Mouse (Mus musculus) ES-E14 (cell line): ENCODE results near the gene St3gal5. TPM values are rescaled to one million over a fixed set of nuclear protein-coding genes. Genes with fewer than 3 reads are reported as not detected.

Source experiments
- DNase-seq: peaks from one replicate; pipeline ENCODE4 v3.0.0-alpha.2; 2013; ENCODE audit warnings: low read depth, low spot score
- H3K27ac ChIP-seq: 2 replicates; pipeline ENCODE4 v1.5.1; 2012; ENCODE audit warnings: low read depth, mild to moderate bottlenecking, low read length, moderate library complexity, mixed read lengths; ENCODE audit not compliant: poor library complexity, insufficient read depth, severe bottlenecking
- H3K36me3 ChIP-seq: 2 replicates; pipeline ENCODE4 v1.6.1; 2012; ENCODE audit warnings: mild to moderate bottlenecking, low read length, moderate library complexity, mixed read lengths; ENCODE audit not compliant: control insufficient read depth, poor library complexity, insufficient read depth, severe bottlenecking
- H3K4me1 ChIP-seq, 2 experiments: fragments of 150-350 bp in 1 of 2; sonication (generic) in 1 of 2; 2 replicates each; pipeline ENCODE4 v1.6.1; 2012; ENCODE audit warnings: low read length in 2 of 2, mild to moderate bottlenecking in 1 of 2, mixed read lengths in 1 of 2; ENCODE audit not compliant: control insufficient read depth in 2 of 2, insufficient read depth in 2 of 2, poor library complexity in 1 of 2
- H3K4me3 ChIP-seq, 2 experiments: fragments of 150-350 bp in 1 of 2; sonication (generic) in 1 of 2; 2 replicates each; pipeline ENCODE4 v1.5.1; 2012; ENCODE audit warnings: low read length in 2 of 2, low read depth in 1 of 2, mild to moderate bottlenecking in 1 of 2, mixed read lengths in 1 of 2; ENCODE audit not compliant: insufficient read depth in 1 of 2, poor library complexity in 1 of 2, severe bottlenecking in 1 of 2
- H3K9ac ChIP-seq: 2 replicates; pipeline ENCODE4 v1.6.1; 2012; ENCODE audit warnings: low read depth, mild to moderate bottlenecking, low read length, mixed read lengths; ENCODE audit not compliant: poor library complexity, insufficient read depth, severe bottlenecking
- H3K9me3 ChIP-seq: fragments of 150-350 bp; sonication (generic); 2 replicates; pipeline ENCODE4 v1.6.1; 2012; ENCODE audit warnings: low read depth, mild to moderate bottlenecking, low read length; ENCODE audit not compliant: control insufficient read depth, insufficient read depth
- CHD2 ChIP-seq: IDR thresholded peaks from 2 replicates; pipeline ENCODE4 v1.6.1; 2014; ENCODE audit warnings: mild to moderate bottlenecking, low read depth, low read length, inconsistent platforms
- HCFC1 ChIP-seq: IDR thresholded peaks from 2 replicates; pipeline ENCODE4 v1.6.1; 2012; ENCODE audit warnings: low read length, inconsistent platforms, borderline replicate concordance; ENCODE audit not compliant: insufficient read depth
- MAFK ChIP-seq: IDR thresholded peaks from 2 replicates; pipeline ENCODE4 v1.6.1; 2014; ENCODE audit warnings: mild to moderate bottlenecking, low read depth, low read length, inconsistent platforms; ENCODE audit not compliant: insufficient read depth
- ZC3H11A ChIP-seq: IDR thresholded peaks from 2 replicates; pipeline ENCODE4 v1.6.1; 2012; ENCODE audit warnings: low read depth, mild to moderate bottlenecking, inconsistent platforms, low read length, borderline replicate concordance
- ZNF384 ChIP-seq: IDR thresholded peaks from 2 replicates; pipeline ENCODE4 v1.6.1; 2012; ENCODE audit warnings: low read depth, low read length, inconsistent platforms
- in situ Hi-C, 2 experiments: fragments of 600-800 bp; cut with MboI; formaldehyde crosslinking; loops; one replicate each; pipeline ENCODE4 v1.15.1; 2025; ENCODE audit warnings: low sequenced_read_pairs in 2 of 2, inconsistent platforms in 1 of 2; ENCODE audit not compliant: unreplicated experiment in 2 of 2
- total RNA-seq: library from RNA; depleted of rRNA; stranded (reverse); fragments of 300-350 nt; gene quantifications from 2 replicates; pipeline ENCODE4 v1.2.3, GENCODE M21; 2012

St3gal5 gene
- total RNA-seq, 1 experiment = 13.3 TPM

GRCm38 (mm10) chr6:72113093-72113702 lies 15.8 kb downstream of the St3gal5 start:
- no peak overlapping the region for H3K9ac ChIP-seq
- DNase-seq = no peak
- no peak overlapping the region for H3K27ac ChIP-seq
- H3K4me3 ChIP-seq = no peak overlapping the region
- TF ChIP-seq HCFC1 (no peak), ZC3H11A (no peak), ZNF384 (no peak), MAFK (no peak)
- H3K36me3 ChIP-seq = no peaks in the 10 kb centered on the region
- in situ Hi-C loops = no loop called here
- no peaks in the 10 kb centered on the region for H3K9me3 ChIP-seq
- H3K4me1 ChIP-seq = no peaks in the 10 kb centered on the region

- TF ChIP-seq ZC3H11A (no peak), MAFK (no peak), CHD2 (no peak), HCFC1 (no peak), ZNF384 (no peak)
- no peaks in the 10 kb centered on the region for H3K4me1 ChIP-seq
- in situ Hi-C loops = no loop called here
- DNase-seq = no peak
- no peak overlapping the region for H3K9ac ChIP-seq
- H3K9me3 ChIP-seq = no peaks in the 10 kb centered on the region
- no peak overlapping the region for H3K4me3 ChIP-seq
- H3K36me3 ChIP-seq = no peaks in the 10 kb centered on the region
- H3K27ac ChIP-seq = no peak overlapping the region
Measured at GRCm38 (mm10) chr6:72114902-72115301, 17.5 kb downstream of the St3gal5 start.

- in situ Hi-C loops = no loop called here
- no peak overlapping the region for H3K9ac ChIP-seq
- no peaks in the 10 kb centered on the region for H3K36me3 ChIP-seq
- H3K9me3 ChIP-seq = no peaks in the 10 kb centered on the region
- TF ChIP-seq CHD2 (no peak), ZNF384 (no peak)
- no peak overlapping the region for H3K4me3 ChIP-seq
- no peak for DNase-seq
- H3K4me1 ChIP-seq = no peaks in the 10 kb centered on the region
- H3K27ac ChIP-seq = no peak overlapping the region
Measured at GRCm38 (mm10) chr6:72117322-72117968, 20.1 kb downstream of the St3gal5 start.

- in situ Hi-C loops = no loop called here
- Histone ChIP-seq H3K9ac (no peak overlapping the region), H3K36me3 (no peaks in the 10 kb centered on the region), H3K9me3 (no peaks in the 10 kb centered on the region), H3K4me3 (no peak overlapping the region), H3K27ac (no peak overlapping the region), H3K4me1 (no peaks in the 10 kb centered on the region)
- no peak for DNase-seq
- no peak for TF ChIP-seq HCFC1
- no peak for TF ChIP-seq ZNF384
- TF ChIP-seq MAFK = no peak
- no peak for TF ChIP-seq ZC3H11A
- no peak for TF ChIP-seq CHD2
Measured at GRCm38 (mm10) chr6:72119870-72120269, 22.5 kb downstream of the St3gal5 start.

GRCm38 (mm10) chr6:72121301-72121700 lies 23.9 kb downstream of the St3gal5 start:
- TF ChIP-seq ZNF384 (no peak), HCFC1 (no peak), CHD2 (no peak), MAFK (no peak), ZC3H11A (no peak)
- H3K9ac ChIP-seq = no peak overlapping the region
- no peaks in the 10 kb centered on the region for H3K36me3 ChIP-seq
- no peaks in the 10 kb centered on the region for H3K9me3 ChIP-seq
- no peak overlapping the region for H3K4me3 ChIP-seq
- DNase-seq = no peak
- no peaks in the 10 kb centered on the region for H3K4me1 ChIP-seq
- H3K27ac ChIP-seq = no peak overlapping the region
- in situ Hi-C loops = no loop called here
